Mouse (Mus musculus) adrenal gland, adult 2 months (tissue): ENCODE measurements around the gene 4930455H04Rik. TPM values are rescaled to one million over a fixed set of nuclear protein-coding genes. Genes with fewer than 3 reads are reported as not detected.
A peak's percentile ranks its signal among the peaks of the same experiment; 100 is the strongest.

Source experiments
- DNase-seq: peaks from one replicate; pipeline ENCODE4 v3.0.0; 2021
- long read RNA-seq: library from polyadenylated mRNA; stranded (forward); transcript quantifications from one replicate; pipeline ENCODE4 v2.0.0, GENCODE M21; 2021
- polyA plus RNA-seq: library from polyadenylated mRNA; depleted of rRNA; stranded (reverse); fragments of >200 nt; gene quantifications from 2 replicates; pipeline ENCODE4 v1.2.3, GENCODE M21; 2012; rRNA removed
- total RNA-seq, 2 experiments: library from RNA; stranded (reverse); gene quantifications; 2 replicates each; pipeline ENCODE4 v1.2.3; 2021

The 4930455H04Rik gene
- not detected for total RNA-seq
- not detected in 2 replicates for polyA plus RNA-seq
- long read RNA-seq, result 0 reads

DNA sequence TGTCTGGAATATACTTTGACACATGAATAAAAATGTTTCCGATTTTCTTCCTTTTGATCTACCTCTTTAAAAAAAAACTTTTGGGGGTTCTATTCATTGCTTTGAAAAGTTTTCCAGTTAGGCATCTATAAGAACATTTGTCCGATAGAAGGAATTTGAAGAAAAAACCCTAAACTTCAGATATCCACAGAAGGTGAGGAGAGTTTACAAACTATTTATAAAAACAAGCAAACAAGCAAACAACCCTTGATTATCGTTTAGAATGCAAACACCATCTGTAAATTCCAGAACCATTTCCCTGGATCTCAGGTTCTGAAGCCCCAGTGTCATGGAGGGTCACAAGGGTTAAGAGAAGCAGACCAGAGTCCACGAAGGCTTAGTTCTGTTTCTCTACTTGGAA lies at the start of gene 4930455H04Rik:
4930455H04Rik (plus strand) TSS at position 301 of the 400 bp plus-strand sequence.
- no peak for DNase-seq

DNA sequence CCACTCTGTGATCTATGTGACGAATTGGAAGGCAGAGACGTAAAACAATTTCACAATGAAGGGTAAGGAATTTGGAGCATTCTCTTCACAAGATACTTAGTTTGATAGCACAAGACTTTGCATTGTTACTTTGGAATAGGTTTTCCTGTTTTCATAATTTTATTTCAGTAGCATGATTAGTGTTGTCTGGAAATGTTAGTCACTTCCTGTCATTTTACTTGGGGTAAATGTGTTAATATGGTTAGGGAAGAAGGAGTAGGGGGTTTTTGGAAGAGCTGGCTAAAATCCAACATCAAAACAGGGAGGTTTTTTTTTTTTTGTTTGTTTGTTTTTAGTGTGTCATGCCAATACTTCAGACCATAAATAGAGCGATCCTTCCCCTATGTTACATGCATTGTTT lies 46.5 kb upstream of the 4930455H04Rik start:
- no peak for DNase-seq

DNA sequence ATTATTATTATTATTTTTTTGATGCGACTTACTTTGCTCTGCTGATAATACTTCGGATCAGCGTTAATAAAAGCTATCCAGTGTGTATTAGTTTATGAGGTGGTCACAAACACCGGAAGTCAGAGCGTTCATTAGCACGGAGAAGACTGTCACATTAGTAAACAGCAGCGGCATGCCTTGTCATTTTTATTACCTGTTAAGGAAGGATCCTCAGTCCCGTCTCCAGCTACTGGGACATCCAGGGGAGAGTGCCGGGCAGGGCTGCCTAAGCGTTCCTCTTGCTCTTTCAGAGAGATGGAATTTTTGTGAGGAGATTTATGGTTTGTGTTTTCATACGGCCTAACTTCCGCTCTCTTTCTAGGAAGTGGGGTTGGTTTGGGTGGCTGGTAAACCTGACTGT lies 45.0 kb upstream of the 4930455H04Rik start:
- DNase-seq, result no peak

DNA sequence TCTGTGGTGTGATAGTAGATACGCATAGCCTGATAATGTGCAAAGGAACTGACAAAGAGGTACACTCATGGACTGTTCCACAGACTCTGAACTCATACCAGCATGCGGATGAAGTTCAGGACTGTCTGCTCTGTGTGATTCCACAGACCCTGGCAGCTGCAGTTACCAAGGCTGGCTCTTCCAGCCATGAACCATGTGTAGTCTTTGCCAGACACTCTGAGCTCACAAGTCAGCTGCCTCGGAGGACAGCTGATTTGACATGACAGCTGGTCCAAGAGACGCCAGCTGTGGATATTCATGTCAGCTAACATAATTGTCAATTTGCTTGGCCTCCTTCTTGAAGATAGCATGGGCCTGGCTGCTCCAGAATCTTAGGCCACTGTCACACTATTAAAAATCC lies 39.1 kb upstream of the 4930455H04Rik start:
- no peak for DNase-seq

DNA sequence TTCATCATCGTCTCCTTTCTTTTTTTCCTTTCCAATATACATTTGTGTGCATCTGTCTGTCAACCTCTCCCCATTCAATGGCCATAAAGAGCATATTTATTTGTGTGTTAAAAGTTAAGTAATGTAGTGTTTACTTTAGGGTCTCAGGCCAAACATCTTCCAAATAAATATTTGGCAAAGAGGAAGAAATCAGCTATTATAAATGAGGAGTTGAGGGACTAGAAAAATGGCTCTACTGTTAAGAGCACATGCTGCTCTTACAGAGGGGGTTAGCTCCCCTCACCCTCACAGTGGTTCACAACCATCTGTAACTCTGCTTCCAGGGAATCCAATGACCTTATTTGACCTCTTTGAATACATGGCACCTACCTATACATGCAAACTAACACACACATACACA lies 34.9 kb upstream of the 4930455H04Rik start:
- DNase-seq, result no peak

DNA sequence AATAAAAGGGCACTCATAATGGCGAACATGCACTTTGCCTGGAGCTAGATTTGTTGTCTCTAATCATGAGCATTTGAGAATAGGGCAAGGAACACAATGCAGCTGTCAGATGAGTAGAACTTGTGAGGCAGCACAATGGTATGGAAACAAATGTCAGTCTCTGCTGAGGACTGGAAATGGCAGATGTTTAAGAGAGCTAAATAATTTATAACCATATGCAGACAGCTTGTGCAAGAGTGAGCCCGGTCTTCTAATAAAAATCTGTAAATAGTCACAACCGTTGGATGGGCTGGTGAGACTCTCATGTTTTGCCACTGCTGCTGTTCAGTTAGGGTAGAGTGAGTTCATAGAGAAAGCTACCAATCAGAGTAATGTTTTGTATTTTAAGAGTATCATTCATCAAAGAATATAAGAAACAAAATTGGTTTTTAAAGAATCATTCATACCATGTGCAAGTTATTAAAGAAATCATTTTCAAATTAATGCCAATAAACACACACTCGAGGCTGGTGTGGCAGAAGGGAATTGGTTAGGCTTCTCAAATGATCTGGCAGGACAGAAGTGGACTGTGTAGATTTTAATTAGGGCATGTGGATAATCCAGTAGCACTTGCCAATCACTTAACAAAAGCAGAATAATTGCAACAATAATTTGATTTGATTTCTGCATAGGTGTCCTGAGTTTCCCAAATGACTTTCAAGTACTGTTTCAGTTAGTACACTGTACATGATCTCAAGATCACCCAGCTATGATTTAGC lies 31.0 kb upstream of the 4930455H04Rik start:
- DNase-seq, result no peak

DNA sequence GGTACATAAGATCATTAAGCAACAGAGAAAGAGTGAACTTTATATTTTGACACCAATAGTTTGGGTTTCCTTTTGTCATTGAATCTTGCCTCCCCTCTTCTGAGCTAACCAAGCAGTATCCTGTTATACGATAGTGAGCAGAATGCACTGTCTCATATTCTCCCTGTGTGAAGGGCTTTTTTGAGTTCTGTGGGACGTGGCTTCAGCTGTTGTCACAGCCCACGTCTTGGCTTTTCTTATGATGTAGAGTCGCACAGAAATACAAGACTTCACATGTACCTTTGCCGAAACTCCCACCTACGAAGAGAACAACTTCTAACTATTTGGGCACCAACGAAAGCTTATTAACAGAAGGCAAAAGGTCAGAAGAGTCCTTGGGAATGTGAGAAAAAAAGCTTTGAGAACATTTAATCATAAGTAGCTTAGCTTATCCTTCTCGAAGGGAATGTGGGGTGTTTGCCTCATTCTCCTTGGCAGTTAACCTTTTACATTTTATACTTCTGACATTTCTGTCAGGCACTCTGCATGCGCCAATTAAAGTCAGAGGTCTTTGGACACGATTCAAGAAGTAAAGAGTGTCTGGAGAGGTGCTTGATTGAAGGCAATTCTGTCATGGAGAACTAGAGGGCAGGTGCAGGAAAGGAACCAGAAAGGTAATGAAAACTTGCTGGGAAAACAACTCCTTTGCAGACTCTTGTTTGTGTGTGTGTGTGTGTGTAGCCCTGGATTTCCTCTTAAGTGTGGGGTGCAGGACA lies 27.1 kb upstream of the 4930455H04Rik start:
- DNase-seq, result no peak

DNA sequence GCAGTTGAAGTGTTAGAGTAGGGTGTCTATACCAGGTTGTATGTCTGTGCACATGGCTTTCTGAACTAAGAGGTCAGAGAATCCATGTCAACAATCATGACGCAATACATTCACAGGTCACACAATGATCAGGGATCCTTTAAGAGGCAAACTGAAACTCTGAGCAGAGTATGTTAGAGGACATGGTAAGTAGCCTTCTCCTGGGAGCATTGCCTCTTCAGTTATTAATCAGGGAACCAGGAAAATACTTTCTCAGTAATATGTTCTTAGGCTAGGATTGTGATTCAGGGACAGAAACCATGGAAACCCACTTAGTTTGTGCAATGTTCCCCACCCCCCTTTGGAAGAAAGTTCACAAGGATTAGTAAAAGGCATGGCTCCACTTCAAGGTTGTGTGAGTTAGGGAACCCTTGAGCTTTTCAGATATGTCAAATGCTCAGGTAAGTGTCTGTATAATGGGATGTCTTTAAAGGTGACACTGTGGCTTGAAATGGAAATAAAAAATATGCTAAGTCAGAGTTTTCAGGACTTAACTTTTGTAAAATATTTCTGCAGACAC lies 26.4 kb upstream of the 4930455H04Rik start:
- DNase-seq, result peak; percentile 41

DNA sequence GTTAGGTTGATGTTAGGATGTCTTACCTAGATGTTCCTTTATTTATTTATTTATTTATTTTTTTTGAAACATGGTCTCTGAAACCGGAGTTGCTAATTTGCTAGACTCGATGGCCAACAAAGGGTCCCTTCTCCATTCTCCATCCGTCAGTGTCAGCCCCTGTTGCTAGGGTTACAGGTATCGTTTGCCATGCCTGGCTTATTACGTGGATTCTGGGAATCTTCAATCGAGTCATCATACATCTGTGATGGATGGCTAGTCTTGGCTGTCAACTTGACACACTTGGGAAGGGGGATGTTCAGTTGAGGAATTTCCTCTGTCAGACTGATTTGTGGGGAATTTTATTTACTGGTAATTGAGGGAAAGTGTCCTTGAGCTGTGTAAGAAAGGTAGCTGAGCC lies 25.3 kb upstream of the 4930455H04Rik start:
- DNase-seq, result peak; percentile 50

DNA sequence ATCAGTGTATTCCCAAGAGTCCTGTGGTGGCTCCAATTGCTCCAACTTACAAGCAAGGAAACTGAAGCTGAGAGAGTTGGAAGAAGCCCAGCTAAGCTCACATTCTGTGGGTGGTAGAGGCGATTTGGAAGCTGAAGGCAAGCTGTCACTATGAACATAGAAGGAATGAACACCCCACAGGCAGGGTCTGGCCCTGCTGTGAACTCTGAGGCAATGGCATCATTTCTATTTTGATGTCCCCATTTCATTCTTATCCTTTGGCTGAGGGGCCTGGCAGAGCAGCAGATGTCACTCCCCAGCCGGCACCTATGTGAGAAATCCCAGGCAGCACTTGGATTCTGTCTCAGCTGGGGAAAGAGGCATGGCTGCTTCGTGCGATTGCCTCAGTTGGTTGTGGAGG lies 24.6 kb upstream of the 4930455H04Rik start:
- no peak for DNase-seq

DNA sequence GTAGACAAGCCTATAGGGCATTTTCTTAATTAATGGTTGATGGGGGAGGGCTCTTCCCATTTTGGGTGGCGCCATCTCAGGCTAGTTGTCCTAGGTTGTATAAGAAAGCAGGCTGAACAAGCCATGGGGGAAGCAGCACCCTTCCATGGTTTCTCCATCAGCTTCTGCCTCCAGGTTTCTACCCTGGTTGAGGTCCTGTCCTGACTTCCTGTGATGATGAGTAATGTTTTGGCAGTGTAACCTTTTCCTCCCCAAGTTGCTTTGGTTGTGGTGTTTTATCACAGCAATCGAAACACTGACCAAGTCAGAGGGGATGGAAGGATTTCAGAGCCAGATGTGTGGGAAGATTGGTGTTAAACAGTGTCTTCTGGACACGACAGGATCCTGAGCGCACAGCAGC lies 21.6 kb upstream of the 4930455H04Rik start:
- no peak for DNase-seq

DNA sequence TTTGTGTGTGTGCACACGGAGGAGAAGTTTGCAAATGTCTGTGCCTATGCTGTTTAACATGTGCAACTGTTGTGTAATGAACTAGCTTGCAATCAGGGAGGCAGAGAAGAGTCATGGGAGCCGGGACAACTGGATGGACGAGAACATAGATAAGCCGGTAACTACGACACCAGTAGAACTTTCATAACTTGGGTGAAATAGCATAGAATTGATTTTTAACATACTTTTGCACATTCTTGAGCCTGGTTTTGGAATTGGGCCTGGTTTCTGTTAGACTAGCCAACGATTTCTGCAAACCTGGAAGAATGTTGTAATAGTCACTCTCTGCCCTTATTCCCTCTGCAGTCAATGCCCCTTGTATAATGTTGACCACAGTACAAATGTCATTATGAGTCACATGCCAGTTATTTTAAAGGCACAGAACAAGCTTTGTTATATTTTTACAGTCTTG lies 17.4 kb upstream of the 4930455H04Rik start:
- peak; percentile 59 for DNase-seq

DNA sequence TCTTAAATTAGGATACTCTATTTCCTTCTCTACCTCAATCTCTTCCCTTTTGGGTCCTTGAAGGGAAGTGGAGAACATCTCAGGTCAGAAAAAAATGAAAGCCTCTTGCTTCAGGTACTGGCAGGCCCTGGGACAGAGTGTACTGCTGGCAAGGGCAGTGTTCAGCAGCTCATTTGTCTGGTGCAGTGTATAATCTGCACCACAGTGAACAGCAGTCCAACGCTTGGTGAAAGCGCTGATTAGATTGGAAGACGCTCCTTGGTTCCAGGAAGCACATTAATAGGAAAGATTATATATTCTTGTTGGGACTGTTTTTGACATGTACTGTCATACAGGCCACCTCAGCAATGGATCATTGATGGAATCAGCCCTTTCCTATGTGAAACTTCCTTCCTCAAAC lies 16.6 kb upstream of the 4930455H04Rik start:
- no peak for DNase-seq

DNA sequence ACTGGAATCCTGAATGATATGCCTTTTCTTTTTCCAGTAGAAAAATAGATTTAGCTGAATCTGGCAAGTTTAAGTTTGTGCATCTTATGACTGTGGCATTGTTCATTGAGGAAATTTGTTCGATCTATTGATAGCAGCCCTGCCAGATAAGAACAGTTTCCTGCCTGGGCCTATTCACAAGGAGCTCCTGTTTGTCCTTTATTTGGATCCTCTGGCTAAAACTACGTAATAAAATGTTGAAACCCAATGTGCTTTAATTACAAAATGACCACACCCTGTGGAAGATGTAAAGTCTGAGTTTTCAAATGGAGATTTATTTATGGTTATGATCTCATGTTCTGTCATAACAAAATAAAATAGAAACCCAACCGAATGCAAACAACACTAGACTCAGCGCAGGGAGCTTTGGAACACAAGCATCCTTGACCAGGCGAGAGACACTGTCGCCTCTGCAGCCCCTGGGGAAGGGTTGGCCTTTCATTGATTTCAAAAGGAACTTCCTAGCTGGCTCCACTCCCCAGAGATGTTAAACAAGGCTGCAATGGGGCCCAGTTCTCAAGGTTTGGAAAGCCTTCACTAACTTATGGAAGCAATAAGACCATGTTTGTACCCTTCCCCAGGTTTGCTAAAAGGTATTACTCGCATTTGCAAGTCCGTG lies 15.7 kb upstream of the 4930455H04Rik start:
- no peak for DNase-seq

DNA sequence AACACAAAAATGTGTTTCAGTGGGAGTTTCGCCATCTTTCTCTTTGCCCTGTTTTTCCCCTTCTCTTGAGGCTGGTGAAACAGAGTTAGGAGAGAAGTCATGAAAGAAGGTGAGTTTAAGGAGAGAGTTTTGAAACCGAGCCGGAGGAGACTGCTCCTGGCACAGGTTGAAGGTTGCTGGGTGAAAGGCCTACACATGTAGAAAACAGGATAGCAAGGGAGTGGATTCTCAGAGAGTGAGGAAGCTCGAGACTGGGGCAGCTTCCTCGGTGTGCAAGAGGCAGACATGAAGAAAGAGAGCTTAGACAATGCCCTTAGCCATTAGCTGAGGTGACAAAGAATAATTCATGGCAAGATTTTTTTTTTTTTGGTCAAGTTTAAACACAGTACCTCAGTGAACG lies 14.7 kb upstream of the 4930455H04Rik start:
- DNase-seq, result no peak

DNA sequence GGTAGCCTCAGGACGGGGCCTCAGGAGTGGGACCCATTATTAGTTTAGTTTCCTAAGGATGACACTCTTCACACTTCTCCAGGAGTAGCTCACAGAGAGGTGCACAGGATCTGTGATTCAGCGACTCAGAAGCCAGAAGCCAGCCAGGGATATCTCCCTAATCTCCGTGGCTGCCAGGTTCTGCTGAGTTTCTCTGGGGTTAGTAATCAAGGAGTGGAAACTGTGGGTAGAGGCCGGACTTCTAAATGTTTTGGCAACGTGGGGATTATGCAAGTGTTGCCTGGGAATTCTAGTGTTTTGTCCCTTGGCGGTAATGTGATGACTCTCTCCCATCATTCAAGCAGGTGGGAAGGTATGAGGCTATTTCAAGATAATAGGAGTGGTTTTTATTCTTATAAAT lies 13.0 kb upstream of the 4930455H04Rik start:
- peak; percentile 59 for DNase-seq

DNA sequence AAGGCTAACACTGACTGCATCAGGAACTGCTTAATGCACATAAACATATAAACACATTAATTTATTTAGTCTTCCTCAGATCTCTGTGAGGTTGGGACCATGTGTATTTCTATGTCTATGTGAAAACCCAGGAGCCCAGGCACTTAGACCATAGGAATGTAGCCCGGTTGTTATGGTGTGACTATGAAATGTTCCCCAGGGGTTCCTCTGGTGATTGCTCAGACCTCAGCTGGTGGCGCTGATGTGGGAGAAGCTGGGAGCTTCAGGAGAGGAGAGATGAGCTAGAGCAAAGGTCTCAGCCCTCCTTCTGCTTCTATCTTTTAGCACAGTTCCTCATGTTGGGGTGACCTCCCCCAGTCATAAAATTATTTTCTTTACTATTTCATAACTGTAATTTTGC lies 7.7 kb upstream of the 4930455H04Rik start:
- DNase-seq, result no peak

DNA sequence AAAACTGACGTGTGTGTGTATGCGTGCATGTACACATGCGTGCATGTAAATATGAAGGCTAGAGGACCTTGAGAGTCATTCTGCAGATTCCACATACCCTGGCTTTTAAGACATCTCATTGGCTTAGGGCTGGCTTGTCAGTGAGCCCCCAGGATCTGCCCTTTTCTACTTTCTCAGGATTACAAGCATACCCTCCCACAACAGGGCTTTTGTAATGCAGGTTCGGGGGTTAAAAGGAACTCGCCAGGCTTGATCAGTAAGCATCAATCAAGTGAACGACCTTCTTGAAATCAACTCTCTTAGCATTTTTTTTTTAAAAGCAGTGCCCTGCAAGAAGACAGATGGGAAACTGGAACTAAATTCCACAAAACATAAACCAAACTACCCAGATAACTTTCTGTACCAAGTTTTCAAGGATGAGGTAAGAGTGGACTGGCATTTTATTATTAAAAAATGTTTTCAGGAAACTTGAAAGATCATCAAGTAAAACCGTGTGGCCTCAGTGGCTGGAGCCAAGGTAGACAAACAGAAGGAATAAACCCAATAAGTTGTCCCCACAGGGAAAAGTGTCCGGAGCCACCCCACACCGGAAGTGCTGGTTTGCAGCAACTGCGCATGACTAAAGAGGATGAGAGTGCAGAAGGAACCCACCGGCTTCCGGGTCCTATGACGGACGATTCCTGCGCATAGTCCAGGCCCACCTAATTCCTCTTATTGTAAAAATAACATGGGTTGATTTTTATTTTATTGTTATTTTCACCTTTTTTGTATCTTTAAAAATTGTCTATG lies 6.5 kb upstream of the 4930455H04Rik start:
- DNase-seq, result no peak

DNA sequence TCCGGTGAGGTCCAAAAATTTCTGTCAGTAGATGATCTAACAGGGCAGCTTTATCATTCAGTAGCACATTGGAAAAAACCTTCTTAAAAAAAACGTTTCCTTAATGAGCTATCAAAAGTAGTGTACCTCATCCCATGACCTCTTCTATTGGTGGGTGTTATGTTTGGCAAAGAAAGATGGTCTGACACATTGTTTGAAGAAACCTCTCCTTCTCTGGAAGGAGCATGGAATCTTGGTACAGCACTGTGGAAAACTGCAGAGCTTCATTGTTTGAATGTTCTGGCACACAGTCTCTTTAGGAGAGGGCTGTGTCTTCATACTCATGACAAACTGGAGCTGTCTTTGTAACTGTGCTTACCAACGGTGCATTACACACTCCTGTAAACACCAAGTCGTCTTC lies 4.9 kb upstream of the 4930455H04Rik start:
- DNase-seq, result no peak

DNA sequence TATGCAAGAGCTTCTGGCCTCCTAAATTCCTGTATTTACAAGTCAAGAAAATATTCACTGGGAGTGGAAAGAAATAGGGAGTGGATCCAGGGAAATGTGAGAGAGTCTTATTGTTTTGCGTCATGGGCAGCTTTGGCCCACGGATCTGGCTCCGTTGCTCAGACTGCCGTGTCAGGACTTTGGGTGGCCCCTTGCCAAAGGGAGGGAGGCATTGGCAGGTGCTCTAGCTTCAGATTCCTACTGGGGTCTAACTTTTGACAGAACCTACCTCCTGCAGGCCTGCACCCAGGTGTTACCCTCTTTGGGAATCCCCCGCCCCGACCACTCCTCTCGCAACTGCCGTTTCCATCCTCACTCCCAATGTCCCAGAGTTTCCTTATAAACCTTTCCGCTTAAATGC lies 3.6 kb upstream of the 4930455H04Rik start:
- peak; percentile 42 for DNase-seq

DNA sequence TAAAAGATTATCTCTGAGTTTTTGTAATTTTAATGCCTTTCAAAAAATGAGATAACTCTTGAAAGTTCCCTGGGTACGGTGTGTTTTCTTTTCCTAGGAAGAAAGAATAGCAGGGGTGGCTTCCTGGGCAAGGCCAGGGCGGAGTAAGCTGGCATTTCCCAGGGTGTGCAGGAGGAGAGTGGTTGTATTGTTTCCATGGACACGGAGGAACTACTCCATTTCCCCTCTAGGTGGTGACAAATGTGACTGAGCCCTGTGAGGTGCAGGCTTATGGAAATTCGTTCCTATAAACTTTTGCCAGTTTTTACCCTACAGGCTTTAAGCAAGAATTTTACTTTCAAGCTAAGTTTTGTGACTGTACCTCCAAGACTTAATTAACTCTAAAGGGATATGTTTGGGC lies 1.8 kb upstream of the 4930455H04Rik start:
- peak; percentile 87 for DNase-seq

DNA sequence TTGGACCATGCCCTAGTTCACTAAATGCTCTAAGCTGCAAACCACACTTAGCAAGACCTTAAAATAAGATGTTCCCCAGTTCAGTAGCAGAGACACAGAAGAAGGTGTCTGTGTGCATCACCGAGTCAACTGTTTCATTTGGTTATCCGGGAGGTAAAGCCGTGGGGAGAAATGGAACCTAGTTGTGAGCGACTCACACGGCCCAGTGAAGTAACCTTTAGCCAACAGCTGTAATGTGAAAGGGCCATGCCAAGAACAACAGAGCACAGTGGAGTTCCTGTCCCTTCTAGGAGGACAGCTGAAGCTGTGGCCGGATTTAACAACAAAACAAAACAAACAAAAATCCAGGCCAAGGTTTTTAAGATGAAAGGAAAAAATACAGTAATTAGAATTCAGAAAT lies 1.3 kb upstream of the 4930455H04Rik start:
- peak; percentile 79 for DNase-seq
